Comparison of ENCODE assay signal across 10 mouse cellular contexts in the genomic region with DNA sequence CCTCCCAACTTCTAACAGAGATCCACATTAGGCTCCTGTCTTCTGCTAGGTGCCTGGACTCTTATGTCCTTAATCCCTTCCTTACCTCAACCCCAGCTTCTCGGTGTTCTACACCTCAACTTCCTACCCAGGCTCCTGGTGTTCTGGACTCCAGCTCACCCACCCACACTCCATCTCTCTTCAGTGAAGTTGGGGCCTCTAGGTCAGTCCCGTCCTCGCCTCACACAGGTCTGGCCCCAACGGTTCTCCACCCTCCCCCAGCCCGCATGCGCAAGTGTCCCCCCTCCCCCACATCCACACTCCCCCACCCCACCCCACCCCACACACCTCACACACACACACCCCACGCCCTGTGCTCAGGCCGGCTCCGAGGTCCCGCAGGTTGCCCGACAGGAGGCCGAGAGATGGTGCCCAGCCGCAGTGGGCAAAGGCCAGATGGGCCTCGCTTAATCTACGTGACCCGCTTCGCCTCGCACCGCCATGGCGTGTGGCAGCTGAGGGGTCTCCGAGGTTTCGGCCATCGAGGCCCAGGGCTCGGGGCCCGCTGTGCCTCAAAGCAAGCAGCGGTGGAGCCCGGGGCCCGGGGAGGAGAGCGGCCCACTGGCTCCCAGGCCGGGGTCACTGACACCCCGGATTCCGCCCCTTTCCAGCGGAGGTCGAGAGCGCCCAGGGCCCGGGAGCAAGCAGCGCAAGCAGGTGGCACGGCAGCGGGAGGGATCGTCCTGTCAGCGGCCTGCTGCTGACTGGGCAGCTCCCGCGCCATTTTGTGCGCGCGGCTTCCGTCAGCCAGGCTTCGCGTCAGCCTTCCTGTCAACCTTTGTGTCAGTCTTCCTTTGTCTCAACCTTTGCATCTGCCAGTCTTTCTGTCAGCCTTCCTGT. TPM values are rescaled to one million over a fixed set of nuclear protein-coding genes. Genes with fewer than 3 reads are reported as not detected.
A peak's percentile ranks its signal among the peaks of the same experiment; 100 is the strongest.
DNase-seq lines count a peak whose midpoint lies in the region; ATAC-seq and TF ChIP-seq lines count a peak whose summit lies in the region.
"Had no signal": no experiment of that assay in that cellular context is flagged by ENCODE, and none has a peak within 500 bp of the region (broad histone marks: within the 10 kb centered on the region; RNA-seq: fewer than 3 reads in every experiment).

A gene (plus strand): TSS at position 337 of the 879 bp plus-strand sequence.

- TF ChIP-seq CTCF in heart, adult 2 months (IDR thresholded peaks at IDR 0.05) = no peak
- TF ChIP-seq CTCF in brain, embryonic 14.5 days (IDR thresholded peaks at IDR 0.05; ENCODE audit: borderline replicate concordance, extremely low read depth, insufficient read depth, insufficient read length) = no peak

- no peak within 1 kb of the TSS for H3K27ac ChIP-seq in heart, adult 2 months
- H3K27ac ChIP-seq in heart, embryonic 13.5 days (replicated peaks) = no peak within 1 kb of the TSS
- H3K27ac ChIP-seq in liver, embryonic 12.5 days = no peak within 1 kb of the TSS

- intact Hi-C loops in heart, adult 2 months (cut with DNase I) = no loop called here

- no peaks in the 10 kb centered on the region for H3K4me1 ChIP-seq in heart, adult 2 months (ENCODE audit: control insufficient read depth, insufficient read depth, low read length)
- peaks cover 6% of the 10 kb centered on the region; the same call in 1 of the 2 replicates for H3K4me1 ChIP-seq in heart, embryonic 13.5 days
- peaks cover 6% of the 10 kb centered on the region; the same call in 1 of the 2 replicates for H3K4me1 ChIP-seq in liver, embryonic 12.5 days

- no peak for ATAC-seq in heart, embryonic 13.5 days (ENCODE audit: extremely low read depth, insufficient number of reproducible peaks, low FRiP score, low TSS enrichment)
- ATAC-seq in liver, embryonic 12.5 days = 0 out of 2 replicates have a peak, but pooled peaks have one; percentile 15

- no peaks in the 10 kb centered on the region for H3K27me3 ChIP-seq in heart, adult 2 months (ENCODE audit: control insufficient read depth, insufficient read depth, low read length)
- no peaks in the 10 kb centered on the region for H3K27me3 ChIP-seq in heart, embryonic 13.5 days (replicated peaks)
- H3K27me3 ChIP-seq in liver, embryonic 12.5 days (replicated peaks) = 0 out of 2 replicates have a peak, but pooled peaks cover 7% of the 10 kb centered on the region

- WGBS in heart, adult 2 months = 37% methylated on average over 49 of the region's 49 CpGs
- 27% methylated on average over 49 of the region's 49 CpGs for WGBS in heart, embryonic 13.5 days
- WGBS in liver, embryonic 12.5 days (ENCODE audit: insufficient replicate concordance) = 51% methylated on average over 49 of the region's 49 CpGs

- no peaks in the 10 kb centered on the region for H3K36me3 ChIP-seq in heart, adult 2 months (ENCODE audit: control insufficient read depth, insufficient read depth, low read length)
- H3K36me3 ChIP-seq in heart, embryonic 13.5 days = no peaks in the 10 kb centered on the region
- no peaks in the 10 kb centered on the region for H3K36me3 ChIP-seq in liver, embryonic 12.5 days

- no peak for TF ChIP-seq EP300 in heart, adult 2 months (IDR thresholded peaks at IDR 0.05; ENCODE audit: insufficient read depth, low read depth, low read length)

- H3K9me3 ChIP-seq in heart, embryonic 13.5 days = no peaks in the 10 kb centered on the region
- no peaks in the 10 kb centered on the region for H3K9me3 ChIP-seq in liver, embryonic 12.5 days (replicated peaks)

- peak within 1 kb of the TSS; percentile 77 for H3K4me2 ChIP-seq in heart, embryonic 13.5 days
- peak within 1 kb of the TSS; percentile 56 for H3K4me2 ChIP-seq in liver, embryonic 12.5 days

- TF ChIP-seq POLR2A in heart, adult 2 months (IDR thresholded peaks at IDR 0.05; ENCODE audit: insufficient read depth, low read depth, low read length) = no peak
- no peak for TF ChIP-seq POLR2A in brain, embryonic 14.5 days (IDR thresholded peaks at IDR 0.05; ENCODE audit: borderline replicate concordance, extremely low read depth, insufficient read depth, insufficient read length, poor library complexity, severe bottlenecking)

- H3K4me3 ChIP-seq in heart, adult 2 months = peak within 1 kb of the TSS; percentile 37
- peak within 1 kb of the TSS; percentile 48 for H3K4me3 ChIP-seq in heart, embryonic 13.5 days
- peak within 1 kb of the TSS; percentile 24 for H3K4me3 ChIP-seq in liver, embryonic 12.5 days

- no peaks in the 10 kb centered on the region for H3K79me2 ChIP-seq in heart, adult 2 months (replicated peaks; ENCODE audit: control insufficient read depth, insufficient read depth, low read length)

- no peak within 1 kb of the TSS for H3K9ac ChIP-seq in heart, adult 2 months (ENCODE audit: low read depth, low read length)
- H3K9ac ChIP-seq in heart, embryonic 13.5 days = peak within 1 kb of the TSS; percentile 78
- H3K9ac ChIP-seq in liver, embryonic 12.5 days = peak within 1 kb of the TSS; percentile 31; the same call in 1 of the 2 replicates

- peak; percentile 15 to 30 for DNase-seq in heart, adult 2 months
- DNase-seq in heart, adult 8-10 months (ENCODE audit: low spot score) = no peak
- DNase-seq in brain, embryonic 14.5 days (ENCODE audit: low read depth) = peak; percentile 65
- peak; percentile 52 for DNase-seq in testis, postnatal 10 days (ENCODE audit: low spot score)
- DNase-seq in spleen, adult 12 weeks (ENCODE audit: low spot score) = no peak
- no peak for DNase-seq in layer of hippocampus, postnatal 14 days (ENCODE audit: low spot score in 2 of 2)

RNA-seq across cellular contexts. Expression of the gene that starts here (rescaled TPM):
- not detected for total RNA-seq in heart, adult 2 months (2021)
- polyA plus RNA-seq in heart, adult 2 months (2012; rRNA removed) = not detected in 2 replicates
- not detected for total RNA-seq in heart, adult 8-10 months (2022)
- polyA plus RNA-seq in brain, embryonic 14.5 days (2012; rRNA removed) = 0.33 TPM in 2 replicates
- 0.25 and 0.39 TPM in 2 replicates for polyA plus RNA-seq in heart, embryonic 13.5 days (2015; fragmentation: Nextera tagmentation; extraction: Ambion mirVana)
- polyA plus RNA-seq in liver, embryonic 12.5 days (2016; fragmentation: Nextera tagmentation; extraction: Ambion mirVana) = not detected in 2 replicates
- total RNA-seq in layer of hippocampus, postnatal 14 days (2021) = not detected
- total RNA-seq: CH12.LX; gastrocnemius, postnatal 4 days had no signal

Comparison
In these comparisons a context has a peak if more than half of its experiments do, and no peak if none do; other contexts are left out.
1. Peak in DNase-seq and H3K4me3 ChIP-seq in heart, adult 2 months; RNA of the gene not detected or under 1 TPM.
2. Peak in DNase-seq in brain, embryonic 14.5 days; RNA of the gene not detected or under 1 TPM.
3. Peak in ATAC-seq, H3K4me3 ChIP-seq, H3K9ac ChIP-seq and H3K4me2 ChIP-seq in liver, embryonic 12.5 days; RNA of the gene not detected or under 1 TPM.